Mouse (Mus musculus) small intestine, adult 2 months (tissue): Measurements from ENCODE around the gene Dlx4. TPM values are rescaled to one million over a fixed set of nuclear protein-coding genes. Genes with fewer than 3 reads are reported as not detected.

ENCODE experiments used
- H3K27ac ChIP-seq: fragments of 200-500 bp; 2 replicates; pipeline ENCODE4 v1.5.1; 2012; ENCODE audit warnings: low read depth, low read length, control low read depth, inconsistent platforms; ENCODE audit not compliant: insufficient read depth
- H3K27me3 ChIP-seq: fragments of 200-500 bp; 2 replicates; pipeline ENCODE4 v1.6.1; 2012; ENCODE audit warnings: mild to moderate bottlenecking, moderate library complexity, low read length, inconsistent platforms; ENCODE audit not compliant: control insufficient read depth, insufficient read depth
- H3K36me3 ChIP-seq: fragments of 200-500 bp; 2 replicates; pipeline ENCODE4 v1.6.1; 2012; ENCODE audit warnings: mild to moderate bottlenecking, low read length, control low read depth, inconsistent platforms; ENCODE audit not compliant: control insufficient read depth, insufficient read depth
- H3K4me1 ChIP-seq: fragments of 200-500 bp; 2 replicates; pipeline ENCODE4 v1.6.1; 2012; ENCODE audit warnings: low read length, inconsistent platforms, mixed read lengths; ENCODE audit not compliant: control insufficient read depth, insufficient read depth, insufficient read length
- H3K4me3 ChIP-seq: fragments of 200-500 bp; 2 replicates; pipeline ENCODE4 v1.5.1; 2012; ENCODE audit warnings: low read depth, mild to moderate bottlenecking, control low read depth, inconsistent platforms, low read length, moderate library complexity
- CTCF ChIP-seq: fragments of 200-500 bp; IDR thresholded peaks from 2 replicates; pipeline ENCODE4 v1.5.1; 2012; ENCODE audit warnings: low read depth, mild to moderate bottlenecking, control low read depth, inconsistent platforms, low read length, moderate library complexity, mixed read lengths; ENCODE audit not compliant: insufficient replicate concordance, insufficient read length; ENCODE audit errors: extremely low read depth
- POLR2A ChIP-seq: fragments of 200-500 bp; IDR thresholded peaks from 2 replicates; pipeline ENCODE4 v1.6.1; 2012; ENCODE audit warnings: low read depth, mild to moderate bottlenecking, control low read depth, inconsistent platforms, low read length, moderate library complexity
- WGBS: fragments of 180-500 bp; shearing (Covaris S2); methylation state at CpG from one replicate; pipeline ENCODE4 v1.1.7; 2018; 5-methylcytosine and 5-hydroxymethylcytosine counted together
- polyA plus RNA-seq: library from polyadenylated mRNA; depleted of rRNA; stranded (reverse); fragments of >200 nt; gene quantifications from 2 replicates; pipeline ENCODE4 v1.2.3, GENCODE M21; 2012

Gene Dlx4
- polyA plus RNA-seq, 1 experiment, result not detected

DNA sequence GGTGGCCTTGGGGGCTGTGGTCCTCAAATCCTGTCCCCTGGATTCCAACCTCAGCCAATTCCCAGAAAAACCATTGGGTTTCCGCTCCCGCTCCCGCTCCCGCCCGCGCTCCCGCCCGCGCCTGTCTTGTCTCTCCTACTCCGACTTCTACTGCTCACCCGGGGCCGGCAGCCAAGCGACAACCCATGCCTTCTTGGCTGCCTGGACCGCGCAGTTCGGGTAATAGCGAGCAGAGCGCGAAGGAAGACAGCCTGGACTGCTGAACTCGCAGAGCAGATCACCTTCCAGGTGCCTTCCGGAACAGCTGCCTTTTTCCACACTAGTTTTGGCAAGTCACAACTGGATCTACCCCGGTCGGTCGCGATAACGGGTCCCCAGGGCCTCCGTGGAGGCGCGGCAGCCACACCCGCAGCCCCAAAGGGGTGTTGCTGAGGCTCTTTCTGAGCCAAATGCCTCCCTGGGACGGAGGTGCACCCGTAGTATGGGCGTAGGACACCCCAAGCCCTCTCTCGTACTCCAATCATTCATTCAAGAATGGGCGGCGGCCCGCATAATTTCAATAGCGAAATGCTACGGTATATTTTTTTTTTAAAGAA is 3.0 kb downstream of the Dlx4 start:
- peaks cover 11% of the 10 kb centered on the region for H3K4me1 ChIP-seq
- no peaks in the 10 kb centered on the region for H3K36me3 ChIP-seq
- no peak overlapping the region for H3K27ac ChIP-seq
- no peak overlapping the region for H3K4me3 ChIP-seq
- H3K27me3 ChIP-seq, result peaks cover 76% of the 10 kb centered on the region
- TF ChIP-seq POLR2A, result no peak
- no peak for TF ChIP-seq CTCF
- 4% methylated on average over 39 of the region's 39 CpGs for WGBS

DNA sequence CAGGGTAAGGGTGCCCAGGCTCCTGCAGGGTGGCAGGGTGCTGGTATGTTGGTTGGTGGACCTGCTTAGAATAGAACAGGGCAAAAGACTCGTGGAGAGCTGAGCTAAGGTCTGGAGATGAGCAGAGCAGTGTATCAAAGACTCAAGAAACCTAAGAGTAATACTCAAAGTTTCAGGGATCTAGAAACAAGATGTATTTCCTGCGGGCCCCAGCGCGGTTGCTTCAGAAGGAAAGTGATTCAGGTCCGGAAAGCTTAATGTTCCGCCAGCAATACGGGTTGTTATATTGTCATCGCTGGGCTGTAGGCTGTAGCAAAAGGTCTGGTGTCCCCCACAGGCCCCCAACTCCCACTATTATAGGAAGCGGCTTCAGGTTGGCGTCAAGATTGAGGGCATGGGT is 3.8 kb downstream of the Dlx4 start:
- Histone ChIP-seq H3K27ac (no peak overlapping the region), H3K27me3 (peaks cover 78% of the 10 kb centered on the region), H3K4me1 (peaks cover 11% of the 10 kb centered on the region), H3K4me3 (no peak overlapping the region), H3K36me3 (no peaks in the 10 kb centered on the region)
- 24% methylated on average over 10 of the region's 10 CpGs for WGBS
- TF ChIP-seq POLR2A, result no peak
- TF ChIP-seq CTCF, result no peak

DNA sequence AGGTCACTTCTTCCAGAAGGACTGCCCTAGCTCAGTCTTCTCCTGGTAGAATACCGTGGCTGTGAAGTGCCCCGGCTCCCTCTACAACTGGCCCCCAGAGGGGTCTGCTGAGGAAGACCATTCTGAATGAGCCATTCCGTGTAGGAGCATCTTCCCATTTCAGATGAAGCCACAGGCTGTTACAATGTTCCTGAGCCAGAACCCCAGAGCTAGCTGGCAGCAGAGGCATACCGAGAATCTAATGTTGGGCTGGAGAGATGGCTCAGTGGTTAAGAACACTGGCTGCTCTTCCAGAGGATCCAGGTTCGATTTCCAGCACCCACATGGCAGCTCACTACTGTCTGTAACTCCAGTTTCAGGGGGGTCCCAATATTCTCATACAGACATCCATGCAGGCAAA is 6.2 kb downstream of the Dlx4 start:
- Histone ChIP-seq H3K4me3 (no peak overlapping the region), H3K4me1 (no peaks in the 10 kb centered on the region), H3K27ac (no peak overlapping the region), H3K27me3 (peaks cover 63% of the 10 kb centered on the region), H3K36me3 (no peaks in the 10 kb centered on the region)
- no peak for TF ChIP-seq POLR2A
- TF ChIP-seq CTCF, result no peak
- 67% methylated on average over 5 of the region's 5 CpGs for WGBS

DNA sequence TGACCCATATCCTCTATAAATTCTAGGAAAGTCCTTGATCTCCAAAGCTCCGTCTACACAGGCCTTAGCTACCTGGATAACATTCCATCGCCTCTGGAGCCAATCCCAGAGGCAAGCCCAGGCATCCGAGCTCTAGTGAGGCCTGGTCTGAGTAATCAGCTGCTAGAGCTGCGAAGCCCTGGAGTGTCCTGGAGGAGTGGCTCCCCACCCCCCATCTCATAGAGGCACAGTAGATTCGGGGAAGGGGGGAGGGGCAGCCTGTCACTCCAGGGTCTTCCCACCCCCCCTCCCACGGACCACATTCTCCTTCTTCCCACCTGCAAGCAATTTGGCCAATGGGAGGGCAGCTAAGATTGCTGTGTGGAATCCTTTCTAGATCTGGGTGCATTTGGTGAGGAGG is 8.8 kb downstream of the Dlx4 start:
- Histone ChIP-seq H3K4me3 (no peak overlapping the region), H3K27ac (no peak overlapping the region), H3K27me3 (peaks cover 40% of the 10 kb centered on the region), H3K4me1 (no peaks in the 10 kb centered on the region), H3K36me3 (no peaks in the 10 kb centered on the region)
- TF ChIP-seq POLR2A (no peak), CTCF (no peak)
- WGBS, result 40% methylated on average over 6 of the region's 6 CpGs

DNA sequence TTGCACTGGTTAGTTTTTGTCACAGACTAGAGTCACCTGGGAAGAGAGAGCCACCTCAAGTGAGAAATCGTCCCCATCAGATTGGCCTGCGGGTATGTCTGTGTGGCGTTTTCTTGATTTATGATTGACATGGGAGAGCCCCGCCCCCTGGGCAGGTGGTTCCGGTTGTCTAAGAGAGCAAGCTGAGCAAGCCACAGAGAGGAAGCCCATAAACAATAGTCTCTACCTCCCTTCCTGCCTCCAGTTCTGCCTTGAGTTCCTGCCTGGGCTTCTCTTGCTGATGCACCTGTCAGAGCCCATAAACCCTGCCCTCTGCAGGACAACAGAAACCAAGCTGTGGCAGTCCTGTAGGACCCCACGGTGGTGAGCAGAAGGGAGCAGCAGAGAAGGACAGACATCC is 12.7 kb downstream of the Dlx4 start:
- WGBS, result 29% methylated on average over 6 of the region's 6 CpGs
- Histone ChIP-seq H3K27me3 (peaks cover 7% of the 10 kb centered on the region), H3K36me3 (no peaks in the 10 kb centered on the region), H3K4me3 (no peak overlapping the region), H3K4me1 (peaks cover 8% of the 10 kb centered on the region), H3K27ac (no peak overlapping the region)
- TF ChIP-seq POLR2A (no peak), CTCF (no peak)

DNA sequence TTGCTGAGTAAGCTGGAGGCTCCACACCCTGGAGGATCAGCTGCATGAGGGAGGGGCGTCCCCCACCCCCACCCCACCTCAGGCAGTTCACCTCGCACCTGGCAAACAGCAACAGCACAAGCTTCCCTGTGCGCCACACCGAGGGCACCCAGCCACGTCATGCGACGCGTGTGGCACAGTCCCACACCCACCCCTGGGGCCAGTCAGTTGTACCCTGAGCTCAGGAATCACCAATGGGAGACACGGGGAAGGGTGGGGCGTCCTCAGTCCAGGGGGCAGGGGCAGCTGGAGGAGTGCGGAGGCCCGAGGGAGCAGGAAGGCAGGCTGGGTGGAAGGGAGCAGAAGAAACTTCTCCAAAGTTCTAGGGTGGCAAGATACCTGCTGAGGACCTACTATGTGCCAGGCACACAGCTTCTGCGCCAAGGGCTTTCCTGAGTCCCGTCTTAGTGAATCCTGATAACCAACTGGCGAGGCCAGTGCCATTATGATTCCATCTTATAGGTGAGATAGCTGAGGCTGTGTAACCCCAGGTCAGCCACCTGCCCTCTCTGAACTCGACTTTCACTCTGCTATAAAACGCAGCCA is 15.3 kb downstream of the Dlx4 start:
- Histone ChIP-seq H3K4me1 (peaks cover 14% of the 10 kb centered on the region), H3K36me3 (no peaks in the 10 kb centered on the region), H3K27ac (no peak overlapping the region), H3K4me3 (no peak overlapping the region), H3K27me3 (no peaks in the 10 kb centered on the region)
- 25% methylated on average over 17 of the region's 17 CpGs for WGBS
- TF ChIP-seq CTCF (no peak), POLR2A (no peak)

- no peak overlapping the region for H3K4me3 ChIP-seq
- H3K27ac ChIP-seq, result no peak overlapping the region
- WGBS, result 72% methylated on average over 11 of the region's 11 CpGs
- H3K36me3 ChIP-seq, result no peaks in the 10 kb centered on the region
- no peak for TF ChIP-seq CTCF
- no peak for TF ChIP-seq POLR2A
- H3K27me3 ChIP-seq, result peaks cover 9% of the 10 kb centered on the region
- peaks cover 14% of the 10 kb centered on the region for H3K4me1 ChIP-seq
These were observed 17.7 kb downstream of the Dlx4 start for GRCm38 (mm10) chr11:95128359-95128758.
